Mouse (Mus musculus) embryonic facial prominence, embryonic 10.5 days (tissue): ENCODE measurements around the gene Zfp641. TPM values are rescaled to one million over a fixed set of nuclear protein-coding genes. Genes with fewer than 3 reads are reported as not detected.

ENCODE experiments used
- DNase-seq: peaks from one replicate; pipeline ENCODE4 v3.0.0-alpha.2; 2017; ENCODE audit warnings: low spot score
- H3K27ac ChIP-seq: fragments of 300-500 bp; sonication (generic); replicated peaks from 2 replicates; pipeline ENCODE4 v1.5.1; 2016; ENCODE audit warnings: mild to moderate bottlenecking
- H3K27me3 ChIP-seq: fragments of 300-500 bp; sonication (generic); replicated peaks from 2 replicates; pipeline ENCODE4 v1.6.1; 2016; ENCODE audit warnings: low read depth, mild to moderate bottlenecking; ENCODE audit not compliant: poor library complexity, severe bottlenecking
- H3K36me3 ChIP-seq: fragments of 300-500 bp; sonication (generic); replicated peaks from 2 replicates; pipeline ENCODE4 v1.6.1; 2016; ENCODE audit warnings: mild to moderate bottlenecking, moderate library complexity
- H3K4me1 ChIP-seq: fragments of 300-500 bp; sonication (generic); 2 replicates; pipeline ENCODE4 v1.6.1; 2016
- H3K4me3 ChIP-seq: fragments of 300-500 bp; sonication (generic); 2 replicates; pipeline ENCODE4 v1.5.1; 2016; ENCODE audit warnings: mild to moderate bottlenecking, moderate library complexity
- H3K9me3 ChIP-seq: fragments of 300-500 bp; sonication (generic); 2 replicates; pipeline ENCODE4 v1.6.1; 2016; ENCODE audit warnings: mild to moderate bottlenecking
- WGBS: fragments of 180-500 bp; shearing (Covaris S2); methylation state at CpG from one replicate; pipeline ENCODE4 v1.1.7; 2016; 5-methylcytosine and 5-hydroxymethylcytosine counted together
- polyA plus RNA-seq: library from polyadenylated mRNA; unstranded; fragments of >200 nt; fragmentation: Nextera tagmentation; extraction: Ambion mirVana; gene quantifications from 2 replicates; pipeline ENCODE4 v1.2.1, GENCODE M21; 2016

The Zfp641 gene
- polyA plus RNA-seq: 0.44 and 0.52 TPM in 2 replicates

DNA sequence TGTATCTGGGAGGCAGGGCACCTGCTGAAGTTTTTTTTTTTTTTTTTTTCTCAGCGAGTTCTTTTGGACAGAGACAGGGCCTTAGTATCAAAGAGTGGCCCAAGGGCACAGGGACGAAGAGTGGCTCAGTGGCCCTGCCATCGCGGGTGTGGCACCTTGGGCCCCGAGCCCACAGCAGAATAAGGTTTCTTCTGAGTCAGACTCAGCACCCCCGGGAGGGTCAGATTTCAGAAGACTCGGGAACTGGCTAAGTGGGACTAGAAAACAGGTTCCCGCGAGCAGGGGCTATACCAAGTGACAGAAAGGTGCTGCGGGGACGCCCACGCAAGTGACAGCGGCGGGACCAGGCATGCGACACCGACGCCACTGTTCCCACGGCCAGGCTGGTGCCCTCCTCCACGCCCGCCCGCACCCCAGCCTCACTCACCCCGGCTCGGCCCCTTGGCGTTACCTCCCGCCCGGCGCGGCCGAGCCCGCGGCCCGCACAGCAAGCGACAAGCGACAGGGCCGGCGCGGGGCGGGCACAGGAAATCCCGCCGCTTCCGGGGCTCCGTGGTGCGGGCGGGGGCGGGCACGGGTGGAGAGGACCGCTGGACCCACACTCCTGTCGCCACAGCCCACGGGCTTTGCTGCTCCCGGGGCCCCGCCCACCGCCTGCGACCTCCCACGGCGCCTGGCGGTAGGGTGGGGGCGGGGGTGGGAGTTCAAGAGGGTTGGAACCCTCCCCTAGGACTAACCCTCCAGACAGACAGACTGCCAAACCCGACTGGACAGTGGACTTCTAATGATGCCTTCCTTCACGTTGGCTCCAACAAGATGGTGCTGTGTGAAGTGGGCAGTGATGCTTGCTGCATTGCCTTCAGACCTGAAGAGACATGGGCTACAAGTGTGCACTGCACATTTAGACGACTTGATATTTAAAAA is at the start of gene Zfp641:
Zfp641 (minus strand) TSS at position 534 of the 924 bp plus-strand sequence.
- peaks cover 25% of the 10 kb centered on the region for H3K27me3 ChIP-seq
- peak within 1 kb of the TSS; percentile 75 for H3K27ac ChIP-seq
- peak; percentile 39 for DNase-seq
- H3K4me3 ChIP-seq: peak within 1 kb of the TSS; percentile 80
- peaks cover 10% of the 10 kb centered on the region for H3K4me1 ChIP-seq
- H3K9me3 ChIP-seq: no peaks in the 10 kb centered on the region
- 1% methylated on average over 60 of the region's 60 CpGs for WGBS
- H3K36me3 ChIP-seq: no peaks in the 10 kb centered on the region

GRCm38 (mm10) chr15:98340887-98341286 is 44.9 kb upstream of the Zfp641 start, which contains the start of gene Olfr284:
Gene Olfr284, minus strand, starts transcription at chr15:98340987.
- no peaks in the 10 kb centered on the region for H3K9me3 ChIP-seq
- no peak within 1 kb of the TSS for H3K27ac ChIP-seq
- no peak for DNase-seq
- no peaks in the 10 kb centered on the region for H3K36me3 ChIP-seq
- no peaks in the 10 kb centered on the region for H3K27me3 ChIP-seq
- no peaks in the 10 kb centered on the region for H3K4me1 ChIP-seq
- 95% methylated on average over 8 of the region's 8 CpGs for WGBS
- no peak within 1 kb of the TSS for H3K4me3 ChIP-seq

GRCm38 (mm10) chr15:98317177-98317724 is 21.3 kb upstream of the Zfp641 start, which contains the start of gene Olfr285:
Gene Olfr285, minus strand, starts transcription at chr15:98317353.
- WGBS: 92% methylated on average over 5 of the region's 5 CpGs
- Histone ChIP-seq H3K4me3 (no peak within 1 kb of the TSS), H3K9me3 (no peaks in the 10 kb centered on the region), H3K36me3 (no peaks in the 10 kb centered on the region), H3K27ac (no peak within 1 kb of the TSS), H3K4me1 (no peaks in the 10 kb centered on the region), H3K27me3 (no peaks in the 10 kb centered on the region)
- DNase-seq: no peak

DNA sequence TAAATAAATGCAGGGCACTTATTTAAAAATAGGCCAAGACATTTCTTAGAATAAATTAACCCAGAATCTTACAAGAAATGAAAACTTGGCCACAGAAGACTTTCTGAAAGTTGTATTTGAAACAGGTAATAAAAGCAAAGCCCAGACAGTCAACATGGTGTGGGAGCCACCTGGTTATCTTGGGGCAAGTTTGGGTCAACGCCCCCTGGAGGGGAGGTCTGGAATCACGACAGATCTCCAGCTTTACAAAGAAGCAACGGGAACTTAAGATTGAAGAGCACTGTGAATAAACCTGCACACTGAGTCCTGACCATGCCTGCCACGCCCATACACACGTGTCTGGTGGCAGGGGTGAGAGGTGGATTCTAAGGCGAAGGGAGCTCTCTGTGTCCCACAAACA is 19.7 kb upstream of the Zfp641 start:
- Histone ChIP-seq H3K27me3 (no peaks in the 10 kb centered on the region), H3K27ac (no peak overlapping the region), H3K9me3 (no peaks in the 10 kb centered on the region), H3K36me3 (no peaks in the 10 kb centered on the region), H3K4me3 (no peak overlapping the region), H3K4me1 (no peaks in the 10 kb centered on the region)
- no peak for DNase-seq
- 59% methylated on average over 6 of the region's 6 CpGs for WGBS

GRCm38 (mm10) chr15:98293651-98294050 is 2.3 kb downstream of the Zfp641 start:
- H3K4me1 ChIP-seq: peaks cover 10% of the 10 kb centered on the region
- H3K36me3 ChIP-seq: no peaks in the 10 kb centered on the region
- no peak for DNase-seq
- no peak overlapping the region for H3K27ac ChIP-seq
- no peaks in the 10 kb centered on the region for H3K9me3 ChIP-seq
- H3K27me3 ChIP-seq: peaks cover 25% of the 10 kb centered on the region
- no peak overlapping the region for H3K4me3 ChIP-seq
- WGBS: 89% methylated on average over 8 of the region's 8 CpGs

DNA sequence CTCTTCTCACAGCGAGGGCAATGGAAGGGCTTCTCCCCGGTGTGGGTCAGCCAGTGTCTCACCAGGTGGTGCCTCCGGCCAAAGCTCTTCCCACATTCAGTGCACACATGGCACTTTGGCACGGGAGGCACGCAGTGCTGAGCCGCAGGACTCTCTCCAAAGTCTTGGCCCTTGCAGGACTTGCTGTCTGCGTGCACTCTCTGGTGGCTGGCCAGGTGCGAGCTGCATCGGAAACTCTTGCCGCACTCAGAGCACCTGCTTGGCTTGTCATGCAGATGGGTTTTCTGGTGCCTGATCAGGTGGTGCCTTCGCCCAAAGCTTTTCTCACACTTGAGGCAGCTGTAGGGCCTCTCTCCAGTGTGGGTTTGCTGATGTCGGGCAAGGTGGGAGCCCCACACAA is 7.4 kb downstream of the Zfp641 start:
- Histone ChIP-seq H3K4me1 (peaks cover 8% of the 10 kb centered on the region; the same call in 1 of the 2 replicates), H3K9me3 (no peaks in the 10 kb centered on the region), H3K4me3 (no peak overlapping the region), H3K27me3 (0 out of 2 replicates have a peak, but pooled peaks cover 3% of the 10 kb centered on the region), H3K36me3 (no peaks in the 10 kb centered on the region), H3K27ac (no peak overlapping the region)
- DNase-seq: no peak
- 71% methylated on average over 12 of the region's 12 CpGs for WGBS

- Histone ChIP-seq H3K36me3 (no peaks in the 10 kb centered on the region), H3K4me3 (no peak overlapping the region), H3K27me3 (0 out of 2 replicates have a peak, but pooled peaks cover 3% of the 10 kb centered on the region), H3K9me3 (no peaks in the 10 kb centered on the region), H3K27ac (no peak overlapping the region), H3K4me1 (peaks cover 8% of the 10 kb centered on the region; the same call in 1 of the 2 replicates)
- DNase-seq: no peak
- WGBS: 76% methylated on average over 7 of the region's 7 CpGs
These were observed 9.5 kb downstream of the Zfp641 start for GRCm38 (mm10) chr15:98286418-98286817.

- H3K4me3 ChIP-seq: no peak overlapping the region
- DNase-seq: no peak
- no peaks in the 10 kb centered on the region for H3K9me3 ChIP-seq
- no peak overlapping the region for H3K27ac ChIP-seq
- no peaks in the 10 kb centered on the region for H3K4me1 ChIP-seq
- H3K27me3 ChIP-seq: no peaks in the 10 kb centered on the region
- 88% methylated on average over 7 of the region's 7 CpGs for WGBS
- H3K36me3 ChIP-seq: no peaks in the 10 kb centered on the region
These were observed 38.2 kb downstream of the Zfp641 start for GRCm38 (mm10) chr15:98257776-98258175.

DNA sequence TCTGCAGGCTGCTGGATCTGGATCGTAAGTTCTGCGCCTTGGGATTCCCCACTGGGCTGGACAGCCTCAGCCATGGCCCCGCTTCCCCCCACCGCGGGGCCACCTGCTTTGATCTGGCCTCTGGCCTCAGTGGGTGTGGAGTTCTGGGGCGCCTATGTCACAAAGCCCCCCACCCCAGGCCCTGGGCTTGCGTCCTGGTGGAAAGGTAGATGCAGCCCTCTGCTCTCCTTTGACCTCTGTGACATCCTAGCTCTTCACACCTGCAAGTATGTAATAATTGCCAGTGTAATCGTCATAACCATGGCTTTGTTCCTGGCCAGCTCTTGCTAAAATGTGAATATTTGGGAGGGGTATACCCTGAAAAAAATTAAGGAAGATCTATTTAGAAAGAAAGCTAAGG is 38.8 kb downstream of the Zfp641 start, which contains the start of gene H1fnt:
H1fnt (minus strand) TSS at position 101 of the 400 bp plus-strand sequence.
- WGBS: 89% methylated on average over 8 of the region's 8 CpGs
- DNase-seq: no peak
- Histone ChIP-seq H3K27ac (no peak within 1 kb of the TSS), H3K36me3 (no peaks in the 10 kb centered on the region), H3K4me3 (no peak within 1 kb of the TSS), H3K27me3 (no peaks in the 10 kb centered on the region), H3K4me1 (no peaks in the 10 kb centered on the region), H3K9me3 (no peaks in the 10 kb centered on the region)

DNA sequence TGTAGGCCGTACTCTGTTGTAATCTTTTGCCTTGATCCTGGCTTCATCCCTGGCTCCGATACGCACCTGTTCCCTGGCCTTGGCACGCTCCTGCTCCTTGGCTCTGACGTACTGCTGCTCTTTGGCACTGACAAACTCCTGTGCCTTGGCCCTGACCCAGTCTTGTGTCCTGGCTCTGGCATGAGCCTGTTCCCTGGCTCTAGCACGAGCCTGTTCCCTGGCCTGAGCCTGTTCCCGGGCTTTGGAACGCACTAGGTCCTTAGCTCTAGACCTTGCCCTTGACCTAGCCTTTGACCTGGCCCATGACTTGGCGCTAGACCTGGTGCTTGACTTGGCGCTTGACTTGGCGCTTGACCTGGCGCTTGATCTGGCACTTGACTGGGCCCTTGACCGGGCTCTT is 39.7 kb downstream of the Zfp641 start:
- no peaks in the 10 kb centered on the region for H3K27me3 ChIP-seq
- no peaks in the 10 kb centered on the region for H3K9me3 ChIP-seq
- H3K4me3 ChIP-seq: no peak overlapping the region
- no peaks in the 10 kb centered on the region for H3K36me3 ChIP-seq
- no peak for DNase-seq
- H3K27ac ChIP-seq: no peak overlapping the region
- WGBS: 94% methylated on average over 13 of the region's 13 CpGs
- no peaks in the 10 kb centered on the region for H3K4me1 ChIP-seq
